Mouse (Mus musculus) B cell, adult (primary cell): Measurements from ENCODE around the gene Plppr5. TPM values are rescaled to one million over a fixed set of nuclear protein-coding genes. Genes with fewer than 3 reads are reported as not detected.

Experiments
- total RNA-seq: library from RNA; stranded (reverse); gene quantifications from 4 replicates; pipeline ENCODE4 v1.2.4, GENCODE M21; 2023; ENCODE audit not compliant: inconsistent age

Plppr5 gene
- total RNA-seq: not detected in 4 replicates

DNA sequence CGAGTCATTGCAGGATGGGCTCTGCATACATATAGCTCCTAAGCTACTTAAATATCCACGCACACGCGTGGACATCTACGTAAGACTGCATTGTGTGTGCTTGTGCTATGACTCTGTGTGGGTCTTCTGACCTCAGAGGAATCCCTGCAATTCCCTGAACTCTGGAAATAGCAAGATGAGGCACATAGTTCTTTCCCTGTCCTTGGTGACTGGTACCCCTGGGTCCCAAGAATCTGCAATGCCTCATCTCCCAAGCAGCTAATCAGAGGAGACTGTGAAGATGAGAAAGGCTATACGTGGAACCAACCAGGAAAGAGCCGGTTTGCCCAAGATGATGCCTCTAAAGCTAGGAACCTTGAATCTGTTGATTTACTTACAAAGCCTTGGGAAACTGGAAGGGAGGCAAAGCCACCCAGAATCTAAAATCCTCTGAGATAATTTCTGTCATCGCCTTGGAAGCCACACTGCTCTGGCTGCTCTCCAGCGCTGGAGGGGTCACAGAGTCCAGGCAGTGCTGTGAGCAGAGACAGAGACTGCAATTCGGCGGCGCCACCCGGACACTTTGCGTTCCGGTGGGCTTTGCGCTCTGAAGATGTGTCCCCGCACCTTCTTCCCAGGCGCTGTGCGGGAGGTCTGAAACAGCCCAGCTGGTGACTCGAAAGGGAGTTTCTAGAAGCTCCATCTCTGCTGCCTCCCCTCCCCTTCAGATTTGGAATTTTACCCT lies at the start of gene Plppr5:
Plppr5 (plus strand) TSS at position 308 of the 724 bp plus-strand sequence.

Other genes starting within 250 kb of the Plppr5 start
- not detected in 4 replicates for gene Plppr4, start 214.0 kb upstream of the Plppr5 start, total RNA-seq